Mouse (Mus musculus) cerebellum, adult 11 months (tissue): Measurements from ENCODE around the gene Eif4e2.

ENCODE experiments used
- DNase-seq: peaks from one replicate; pipeline ENCODE4 v3.0.0; 2022

Gene Eif4e2

GRCm38 (mm10) chr1:87213735-87214704 lies at the start of gene Eif4e2:
TSS of gene Eif4e2 (plus strand) at chr1:87213914.
- peak; percentile 89 for DNase-seq

DNA sequence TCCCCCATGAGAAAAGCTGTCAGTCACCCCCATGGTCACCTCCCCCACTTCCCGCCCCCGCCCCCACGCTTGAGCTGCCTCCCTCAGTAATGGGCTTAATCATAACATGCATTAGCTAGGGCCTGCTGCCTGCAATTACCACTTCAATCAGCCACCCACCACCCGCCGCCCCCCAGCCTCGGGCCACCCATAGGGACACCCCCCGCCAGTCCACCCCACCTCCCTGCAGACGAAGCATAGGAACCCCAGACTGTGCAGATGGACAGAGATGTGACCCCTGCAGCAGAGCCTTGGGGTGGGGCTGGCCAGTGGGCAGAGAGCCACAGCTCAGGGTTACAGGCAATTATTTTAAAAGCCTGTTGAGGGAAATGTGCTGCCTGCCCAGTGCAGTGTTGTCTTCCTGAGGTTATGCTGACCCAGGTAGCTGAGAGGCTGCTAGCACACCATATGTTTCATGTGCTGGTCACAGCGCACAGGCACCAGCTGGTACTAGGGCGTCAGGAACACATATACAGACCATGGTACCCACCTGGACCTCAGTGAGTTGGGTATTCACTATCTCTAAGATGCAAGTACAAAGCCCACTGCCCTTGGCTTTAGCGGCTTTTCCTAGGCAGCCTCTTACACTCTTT lies 49.4 kb upstream of the Eif4e2 start:
- DNase-seq: no peak

DNA sequence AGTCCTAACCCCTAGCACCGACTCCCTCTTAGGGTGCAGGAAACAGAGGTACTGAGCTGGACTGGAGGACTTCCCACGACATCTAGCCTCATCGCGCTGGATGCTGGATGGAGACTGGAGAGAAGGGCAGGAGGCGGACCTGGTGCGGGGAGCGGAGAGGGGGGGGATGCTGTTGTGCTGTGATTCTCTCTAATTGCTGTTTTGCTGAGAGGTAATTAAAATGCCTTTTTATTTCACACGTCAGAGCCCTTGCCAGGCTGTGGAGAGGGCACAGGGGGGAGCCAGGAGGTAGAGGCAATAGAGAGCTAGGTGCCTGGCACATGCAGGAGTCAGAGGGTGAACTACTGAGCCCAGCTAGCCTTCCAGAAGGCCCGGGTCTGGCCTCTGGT lies 48.9 kb upstream of the Eif4e2 start:
- DNase-seq: no peak

DNA sequence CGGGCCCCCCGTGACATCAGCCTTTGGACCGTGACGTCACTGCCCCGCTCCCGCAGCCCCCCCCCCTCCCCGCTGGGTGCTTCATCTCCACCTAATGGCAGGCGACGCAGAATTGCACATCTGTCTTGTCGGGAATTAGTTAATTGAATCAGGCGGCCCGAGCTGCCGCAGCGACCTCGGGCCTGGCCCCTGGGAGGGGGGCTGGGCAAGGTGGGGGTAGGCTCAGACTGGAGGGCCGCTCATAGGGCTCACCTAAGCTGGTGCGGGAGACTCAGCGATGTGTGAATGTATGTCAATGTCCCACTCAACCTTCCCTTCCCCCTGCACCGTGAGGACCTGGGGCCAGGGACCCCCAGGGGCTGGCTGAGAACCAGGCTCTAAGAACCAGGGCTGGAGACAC lies 43.3 kb upstream of the Eif4e2 start:
- DNase-seq: no peak

- DNase-seq: no peak
Measured at GRCm38 (mm10) chr1:87171312-87171711, 42.4 kb upstream of the Eif4e2 start.

DNA sequence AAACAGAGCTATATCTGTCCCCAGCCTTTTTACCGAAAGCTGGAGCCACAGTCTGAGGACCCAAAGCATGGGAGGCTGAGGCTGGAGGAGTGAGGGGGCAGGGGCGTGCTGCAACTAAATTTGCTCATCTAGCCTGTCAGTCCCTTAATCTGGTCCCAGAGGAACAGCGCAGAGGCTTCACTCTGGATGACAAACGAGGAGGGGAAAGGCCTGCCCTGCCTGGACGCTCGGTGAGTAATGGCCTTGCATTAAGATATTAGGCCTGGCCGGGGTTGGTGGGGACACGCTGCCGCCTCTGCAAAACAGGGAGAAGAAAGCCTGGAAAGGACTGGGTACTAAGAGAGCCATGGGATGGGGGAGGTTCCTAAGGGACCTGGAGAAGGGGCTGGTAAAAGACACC lies 41.4 kb upstream of the Eif4e2 start:
- DNase-seq: no peak

DNA sequence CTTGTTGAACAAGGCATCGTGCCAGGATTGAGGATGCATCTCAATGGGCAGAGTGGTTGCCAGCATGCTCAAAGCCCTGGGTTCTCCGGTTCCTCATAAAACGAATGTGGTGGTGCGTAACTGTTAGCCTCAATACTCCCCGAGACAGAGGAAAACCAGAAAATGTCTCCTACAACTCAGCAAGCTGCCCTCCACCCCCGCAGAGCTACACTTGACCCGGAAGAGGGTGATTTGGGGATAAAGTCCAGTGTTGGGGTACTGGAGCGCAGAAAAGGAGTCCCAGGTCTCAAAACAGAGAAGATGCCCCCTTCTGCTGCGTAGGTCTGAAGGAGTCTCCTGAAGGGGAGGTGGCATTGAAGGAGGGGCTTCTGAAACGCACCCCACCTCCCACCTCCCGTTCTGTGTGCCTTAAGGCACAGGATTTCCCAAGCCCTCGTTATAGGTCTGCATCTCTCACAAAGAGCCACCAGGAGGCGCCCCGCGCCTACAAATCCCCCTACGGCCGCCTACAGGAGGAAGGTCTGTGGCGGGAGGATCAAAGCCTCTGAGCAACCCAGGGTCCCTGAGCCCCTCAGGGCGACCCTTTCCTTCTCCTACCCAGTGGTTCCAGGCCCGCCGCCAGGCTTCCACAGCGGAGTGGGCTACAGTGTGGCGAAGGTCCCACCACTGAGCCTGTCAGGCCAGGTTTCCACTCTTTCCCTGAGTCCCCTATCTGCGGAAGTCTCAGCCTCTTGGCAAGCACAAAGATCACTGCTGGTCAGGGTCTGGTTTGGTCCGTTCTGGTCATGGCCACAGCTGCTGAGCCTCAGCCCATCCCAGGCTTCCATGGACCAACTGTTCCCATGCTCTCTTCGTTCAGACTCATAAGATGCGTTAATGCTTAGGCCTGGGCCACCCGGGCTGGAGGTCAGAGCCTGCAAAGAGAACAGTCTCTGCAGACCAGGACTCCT lies 39.4 kb upstream of the Eif4e2 start:
- peak; percentile 40 for DNase-seq

GRCm38 (mm10) chr1:87175852-87176292 lies 37.8 kb upstream of the Eif4e2 start:
- DNase-seq: no peak

DNA sequence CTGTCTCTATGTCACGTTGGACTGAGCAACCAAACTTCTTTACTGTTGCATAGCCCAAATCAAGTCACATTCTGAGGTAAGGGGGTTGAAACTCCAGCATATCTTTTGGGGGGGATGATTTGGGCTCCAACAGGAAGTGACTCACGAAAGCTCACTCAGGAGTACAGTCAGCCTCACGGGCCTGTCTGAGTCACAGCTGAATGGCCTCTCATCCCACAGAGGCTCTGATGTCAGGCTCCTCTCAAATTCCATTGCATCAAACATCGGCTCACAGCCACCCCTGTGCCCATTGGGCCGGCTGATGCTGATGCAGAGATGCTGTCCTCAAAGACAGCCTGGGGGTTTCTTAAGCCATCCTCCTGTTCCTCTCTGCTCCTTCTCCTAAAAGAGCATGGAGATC lies 32.8 kb upstream of the Eif4e2 start:
- no peak for DNase-seq

DNA sequence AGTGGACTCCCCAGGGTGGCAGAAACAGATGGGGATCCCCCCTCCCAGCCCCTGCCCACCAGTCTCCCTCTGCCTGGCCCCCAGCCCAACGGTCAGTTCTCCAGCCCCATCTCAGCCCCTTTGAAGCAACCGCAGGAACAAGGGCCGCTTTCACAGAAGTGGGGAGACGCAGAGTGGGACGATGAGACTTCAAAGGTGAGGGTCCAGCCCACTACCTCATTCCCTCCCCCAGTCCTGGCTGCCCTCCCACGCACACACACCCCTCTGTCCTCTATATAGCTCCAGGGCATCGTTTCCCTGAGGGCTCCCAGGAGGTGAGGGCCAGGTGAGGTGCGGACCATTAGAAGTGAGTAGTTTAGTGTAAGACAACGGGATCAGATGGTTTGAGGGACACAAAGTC lies 30.7 kb upstream of the Eif4e2 start, which contains the start of gene Prss56:
TSS of gene Prss56 (plus strand) at position 301 of the 400 bp plus-strand sequence.
- DNase-seq: no peak

GRCm38 (mm10) chr1:87183998-87184750 lies 29.5 kb upstream of the Eif4e2 start:
- DNase-seq: no peak

GRCm38 (mm10) chr1:87184751-87185139 lies 29.0 kb upstream of the Eif4e2 start:
- DNase-seq: peak; percentile 48

GRCm38 (mm10) chr1:87185526-87185925 lies 28.2 kb upstream of the Eif4e2 start:
- no peak for DNase-seq

DNA sequence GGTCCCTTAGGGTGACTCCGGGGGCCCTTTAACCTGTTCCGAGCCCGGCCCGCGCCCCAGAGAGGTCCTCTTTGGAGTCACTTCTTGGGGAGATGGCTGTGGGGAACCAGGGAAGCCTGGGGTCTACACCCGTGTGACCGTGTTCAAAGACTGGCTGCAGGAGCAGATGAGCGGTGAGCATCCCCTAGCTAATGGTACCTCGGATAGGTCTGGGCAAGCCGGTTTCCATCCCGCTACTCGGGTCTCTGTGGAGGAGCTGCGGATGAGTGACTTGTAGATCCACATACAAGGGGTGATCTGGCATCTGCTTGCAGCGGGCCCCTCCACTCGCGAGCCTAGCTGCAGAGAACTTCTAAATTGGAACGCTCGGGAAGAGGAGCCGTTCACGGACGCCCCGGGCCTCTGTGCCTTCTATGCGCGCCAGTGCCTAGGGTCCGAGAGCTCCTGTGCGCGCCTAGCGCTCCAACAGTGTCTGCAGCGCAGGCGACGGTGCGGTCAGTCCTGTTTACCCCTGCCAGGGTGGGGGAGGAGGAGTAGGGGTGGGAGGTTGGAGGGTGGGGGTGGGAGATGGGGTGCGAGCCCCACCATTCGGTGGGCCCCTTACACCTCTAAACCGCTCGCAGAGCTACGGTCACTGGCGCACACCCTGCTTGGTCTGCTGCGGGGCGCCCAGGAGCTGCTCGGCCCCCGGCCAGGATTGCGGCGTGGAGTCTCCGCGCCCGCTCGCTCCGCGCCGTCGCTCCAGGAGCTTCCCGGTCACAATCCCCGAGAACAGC lies 27.3 kb upstream of the Eif4e2 start:
- DNase-seq: no peak

DNA sequence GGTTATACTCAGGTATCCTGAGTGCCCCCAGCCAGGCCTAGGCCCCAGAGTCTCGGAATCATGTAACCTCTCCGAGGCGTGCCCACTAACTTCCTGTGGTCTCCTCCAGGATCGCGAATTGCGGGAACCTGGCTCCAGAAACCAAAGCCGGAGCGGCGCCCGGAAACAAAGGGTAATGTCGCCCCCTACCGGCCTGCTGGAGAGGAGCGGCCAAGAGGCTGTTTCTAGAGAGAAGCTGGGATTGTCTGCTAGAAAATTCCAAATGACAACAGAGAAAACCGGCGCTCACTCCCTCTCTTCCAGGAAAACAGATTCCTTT lies 26.7 kb upstream of the Eif4e2 start:
- peak; percentile 67 for DNase-seq

- no peak for DNase-seq
Measured at GRCm38 (mm10) chr1:87190429-87190828, 23.3 kb upstream of the Eif4e2 start, which contains the start of gene Chrnd. TSS of gene Chrnd (plus strand) at chr1:87190607.

DNA sequence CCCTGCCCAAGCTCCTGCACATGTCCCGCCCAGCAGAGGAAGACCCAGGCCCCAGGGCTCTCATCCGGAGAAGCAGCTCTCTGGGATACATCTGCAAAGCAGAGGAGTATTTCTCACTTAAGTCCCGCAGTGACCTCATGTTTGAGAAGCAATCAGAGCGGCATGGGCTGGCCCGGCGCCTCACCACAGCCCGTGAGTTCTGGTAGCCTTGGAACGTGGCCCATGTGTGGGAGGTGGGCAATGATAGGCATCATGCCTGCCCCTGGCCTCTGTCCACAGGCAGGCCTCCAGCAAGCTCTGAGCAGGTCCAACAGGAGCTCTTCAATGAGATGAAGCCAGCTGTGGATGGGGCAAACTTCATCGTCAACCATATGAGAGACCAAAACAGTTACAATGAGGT lies 16.4 kb upstream of the Eif4e2 start:
- no peak for DNase-seq

DNA sequence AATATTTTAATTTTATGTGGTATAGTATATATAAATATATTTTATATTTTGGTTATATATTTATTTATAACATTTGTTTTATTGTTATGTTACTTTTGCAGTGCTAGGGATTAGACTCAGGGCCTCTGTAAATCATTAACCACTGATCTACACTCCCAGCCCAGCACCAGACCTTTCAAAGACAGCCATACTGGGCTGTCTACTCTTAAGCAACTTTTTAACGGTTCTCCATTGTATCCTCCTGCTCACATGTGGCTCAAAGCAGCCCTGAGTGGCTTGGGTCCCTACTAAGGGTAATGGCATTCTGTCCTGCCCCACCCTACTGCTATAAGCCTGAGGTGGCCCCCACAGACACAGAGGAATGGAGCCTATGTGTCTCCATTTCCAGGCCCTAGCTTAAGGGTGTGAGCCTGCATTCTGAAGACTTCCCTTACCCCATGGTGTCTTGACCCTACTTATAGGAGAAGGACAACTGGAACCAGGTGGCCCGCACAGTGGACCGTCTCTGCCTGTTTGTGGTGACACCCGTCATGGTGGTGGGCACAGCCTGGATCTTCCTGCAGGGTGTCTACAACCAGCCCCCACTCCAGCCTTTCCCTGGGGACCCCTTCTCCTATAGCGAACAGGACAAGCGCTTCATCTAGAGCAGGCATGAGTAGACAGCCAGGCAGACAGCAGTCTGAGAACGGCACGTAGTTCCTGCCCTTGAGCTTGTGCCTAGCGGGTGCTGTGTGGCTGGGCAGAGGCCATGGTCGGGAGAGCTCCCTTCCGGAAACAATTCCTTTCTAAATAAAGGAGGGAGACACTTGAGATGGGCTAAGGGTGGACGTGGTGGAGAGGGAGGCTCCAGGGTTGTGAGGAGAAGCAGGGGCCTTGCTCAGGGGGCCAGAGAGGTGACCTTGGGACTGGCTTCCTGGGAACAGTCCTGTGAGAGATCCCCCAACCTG lies 15.3 kb upstream of the Eif4e2 start:
- DNase-seq: no peak

- DNase-seq: no peak
Measured at GRCm38 (mm10) chr1:87200811-87201210, 12.9 kb upstream of the Eif4e2 start.

GRCm38 (mm10) chr1:87201848-87202247 lies 11.9 kb upstream of the Eif4e2 start:
- DNase-seq: no peak
